ENCODE assay signal across 28 mouse cellular contexts in genomic region chr11:78628871-78629270, GRCm38 (mm10).
DNase-seq lines count a peak whose midpoint lies in the region; ATAC-seq and TF ChIP-seq lines count a peak whose summit lies in the region.
"Had no signal": no experiment of that assay in that cellular context is flagged by ENCODE, and none has a peak within 500 bp of the region (broad histone marks: within the 10 kb centered on the region; RNA-seq: fewer than 3 reads in every experiment).

No protein-coding gene starts in this region.

- H3K4me2 ChIP-seq in kidney, embryonic 16.5 days (replicated peaks; ENCODE audit: low read depth, low read length) = no peak overlapping the region
- H3K4me2 ChIP-seq: embryonic facial prominence, embryonic 12.5 days; embryonic facial prominence, embryonic 15.5 days; forebrain, embryonic 12.5 days; forebrain, embryonic 15.5 days; heart, embryonic 13.5 days; hindbrain, embryonic 14.5 days had no signal

- H3K27me3 ChIP-seq in kidney, adult 2 months (replicated peaks; ENCODE audit: control insufficient read depth, insufficient read depth, low read length) = no peaks in the 10 kb centered on the region
- no peaks in the 10 kb centered on the region for H3K27me3 ChIP-seq in kidney, embryonic 16.5 days (ENCODE audit: insufficient read depth, low read length)
- H3K27me3 ChIP-seq: CH12.LX; embryonic facial prominence, embryonic 12.5 days; embryonic facial prominence, embryonic 15.5 days; forebrain, embryonic 12.5 days; forebrain, embryonic 15.5 days; heart, embryonic 13.5 days had no signal

- DNase-seq in kidney, adult 2 months = peak; percentile 35
- peak; percentile 76 for DNase-seq in NIH3T3 (ENCODE audit: low read depth)
- DNase-seq in retina, embryonic 14.5 days (ENCODE audit: low spot score) = peak; percentile 20
- no peak for DNase-seq in thymus, postnatal 14 days
- no peak for DNase-seq in lung, postnatal 10 days
- DNase-seq: adrenal gland, postnatal 10 days; adrenal gland, postnatal 36 days; B cell, adult 2 months; cerebellum, adult 18-20 months; cerebellum, adult 9-10 months; cerebellum, postnatal 14 days; gastrocnemius, postnatal 10 days; gastrocnemius, postnatal 36 days; heart, adult 2 months; heart, postnatal 14 days; heart, postnatal 4 days had no signal

- H3K4me3 ChIP-seq in kidney, adult 2 months (ENCODE audit: insufficient read depth, low read depth, low read length) = no peak overlapping the region
- H3K4me3 ChIP-seq in kidney, embryonic 16.5 days (ENCODE audit: low read length) = no peak overlapping the region
- H3K4me3 ChIP-seq: embryonic facial prominence, embryonic 12.5 days; embryonic facial prominence, embryonic 15.5 days; forebrain, embryonic 12.5 days; forebrain, embryonic 15.5 days; heart, adult 2 months; heart, embryonic 10.5 days; heart, embryonic 13.5 days had no signal

- no peak for TF ChIP-seq POLR2A in kidney, adult 2 months (IDR thresholded peaks at IDR 0.05; ENCODE audit: low read depth, low read length)

- H3K9me3 ChIP-seq in kidney, embryonic 16.5 days (ENCODE audit: low read length) = no peaks in the 10 kb centered on the region
- H3K9me3 ChIP-seq: embryonic facial prominence, embryonic 12.5 days; embryonic facial prominence, embryonic 15.5 days; forebrain, embryonic 12.5 days; forebrain, embryonic 15.5 days; G1E; heart, embryonic 10.5 days; heart, embryonic 13.5 days had no signal

- 58% methylated on average over 3 of the region's 3 CpGs for WGBS in kidney, adult 2 months
- WGBS in kidney, embryonic 16.5 days = 71% methylated on average over 3 of the region's 3 CpGs

- no peak overlapping the region for H3K9ac ChIP-seq in kidney, embryonic 16.5 days (replicated peaks; ENCODE audit: low read length)
- H3K9ac ChIP-seq: embryonic facial prominence, embryonic 12.5 days; embryonic facial prominence, embryonic 15.5 days; forebrain, embryonic 12.5 days; forebrain, embryonic 15.5 days; heart, embryonic 13.5 days; hindbrain, embryonic 14.5 days had no signal

- peaks cover 5% of the 10 kb centered on the region; the same call in 1 of the 2 replicates for H3K4me1 ChIP-seq in kidney, adult 2 months (ENCODE audit: control insufficient read depth, insufficient read depth, low read length)
- H3K4me1 ChIP-seq in kidney, embryonic 16.5 days (ENCODE audit: insufficient read depth, low read length) = peaks cover 4% of the 10 kb centered on the region; the same call in 1 of the 2 replicates
- H3K4me1 ChIP-seq: embryonic facial prominence, embryonic 15.5 days; forebrain, embryonic 12.5 days; forebrain, embryonic 15.5 days; heart, embryonic 10.5 days had no signal

- ATAC-seq in kidney, embryonic 16.5 days (ENCODE audit: low FRiP score, low TSS enrichment) = no peak
- ATAC-seq: forebrain, embryonic 15.5 days; hindbrain, postnatal 0 days; inflammation-experienced regulatory T-cells, adult 6 months had no signal

- no peaks in the 10 kb centered on the region for H3K36me3 ChIP-seq in kidney, adult 2 months (ENCODE audit: control insufficient read depth, insufficient read depth, low read length)
- H3K36me3 ChIP-seq in kidney, embryonic 16.5 days (ENCODE audit: insufficient read depth, low read length) = no peaks in the 10 kb centered on the region
- H3K36me3 ChIP-seq: embryonic facial prominence, embryonic 12.5 days; forebrain, embryonic 12.5 days had no signal

- TF ChIP-seq CTCF in kidney, adult 2 months (conservative IDR thresholded peaks at IDR 0.05; ENCODE audit: insufficient read depth, insufficient read length, low read depth, low read length) = no peak

- no peak overlapping the region for H3K27ac ChIP-seq in kidney, adult 2 months (ENCODE audit: insufficient read depth, low read depth, low read length)
- H3K27ac ChIP-seq in kidney, embryonic 16.5 days (ENCODE audit: low read length) = no peak overlapping the region
- H3K27ac ChIP-seq: embryonic facial prominence, embryonic 12.5 days; embryonic facial prominence, embryonic 15.5 days; forebrain, embryonic 12.5 days; forebrain, embryonic 15.5 days; heart, adult 2 months; heart, embryonic 10.5 days; heart, embryonic 13.5 days; hindbrain, embryonic 14.5 days; hindbrain, postnatal 0 days had no signal

Comparison
In these comparisons a context has a peak if more than half of its experiments do, and no peak if none do; other contexts are left out.
1. DNase-seq: peak in kidney, adult 2 months (single experiment), NIH3T3 (single experiment) and retina, embryonic 14.5 days (single experiment); none in thymus, postnatal 14 days (single experiment) and lung, postnatal 10 days (single experiment).